Mouse (Mus musculus) CD4-positive, CD25-positive, alpha-beta regulatory T cell, adult 2 months (primary cell): Measurements from ENCODE around the gene Aicda.

Source experiments
- DNase-seq: peaks from one replicate; pipeline ENCODE4 v3.0.0-alpha.2; 2012; ENCODE audit warnings: low read depth, low spot score

Aicda gene

DNA sequence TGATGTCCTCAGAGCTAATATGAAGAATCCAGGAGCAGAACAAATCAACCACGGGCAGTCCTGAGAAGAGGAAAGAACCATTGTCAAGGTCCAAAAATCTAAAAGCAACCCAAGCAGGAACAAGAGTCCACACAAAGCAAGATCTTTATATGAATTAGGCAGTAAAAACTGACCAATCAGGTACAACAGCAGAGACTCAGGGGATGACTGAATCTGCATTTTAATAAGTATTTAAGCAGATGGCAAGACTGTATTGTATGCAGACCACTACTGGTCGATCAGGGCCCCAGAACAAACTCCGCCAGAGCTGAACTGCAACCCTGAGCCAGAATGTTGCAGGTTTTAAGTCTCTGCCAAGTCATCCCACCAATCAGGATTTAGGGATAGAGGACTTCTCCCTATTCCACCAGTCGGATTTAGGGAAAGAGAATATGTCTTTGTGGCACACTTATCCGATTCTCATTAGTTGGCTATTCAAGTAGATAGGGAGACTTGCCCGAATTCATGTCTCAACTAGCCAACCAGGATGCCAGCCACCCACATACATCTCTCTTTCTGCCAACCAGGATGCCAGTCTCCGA lies 46.6 kb downstream of the Aicda start:
- no peak for DNase-seq

DNA sequence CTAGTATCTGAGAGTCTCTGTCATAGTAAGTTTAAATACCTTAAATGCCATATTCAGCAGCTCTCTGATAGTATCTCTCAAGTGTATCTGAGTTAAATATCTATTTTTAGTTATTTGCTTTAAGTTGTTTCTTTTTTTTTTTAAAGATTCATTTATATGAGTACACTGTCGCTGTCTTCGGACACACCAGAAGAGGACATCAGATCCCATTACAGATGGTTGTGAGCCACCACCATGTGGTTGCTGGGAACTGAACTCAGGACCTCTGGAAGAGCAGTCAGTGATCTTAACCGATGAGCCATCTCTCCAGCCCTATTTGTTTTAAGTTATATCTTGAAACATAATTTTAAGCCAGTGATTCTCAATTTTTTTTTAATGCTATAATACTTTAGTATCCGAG lies 47.4 kb downstream of the Aicda start:
- no peak for DNase-seq

DNA sequence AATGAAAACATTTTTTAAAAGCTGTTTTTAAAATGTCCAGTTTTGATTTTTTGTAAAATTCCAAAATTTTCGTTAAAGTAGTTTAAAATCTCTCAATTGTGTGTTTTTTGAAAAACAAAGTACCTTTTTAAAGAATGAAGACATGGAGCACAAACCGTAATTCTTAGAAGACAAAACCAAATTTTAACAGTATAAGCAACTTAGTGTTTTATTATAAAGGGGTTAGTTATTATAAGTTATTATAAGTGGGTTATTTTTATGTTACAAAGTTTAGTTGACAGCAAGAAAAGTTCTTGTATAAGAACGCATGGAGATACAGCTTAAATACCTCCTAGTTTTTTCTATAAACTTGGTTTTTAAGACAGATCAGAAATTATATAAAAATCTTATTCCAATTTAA lies 48.0 kb downstream of the Aicda start:
- no peak for DNase-seq

DNA sequence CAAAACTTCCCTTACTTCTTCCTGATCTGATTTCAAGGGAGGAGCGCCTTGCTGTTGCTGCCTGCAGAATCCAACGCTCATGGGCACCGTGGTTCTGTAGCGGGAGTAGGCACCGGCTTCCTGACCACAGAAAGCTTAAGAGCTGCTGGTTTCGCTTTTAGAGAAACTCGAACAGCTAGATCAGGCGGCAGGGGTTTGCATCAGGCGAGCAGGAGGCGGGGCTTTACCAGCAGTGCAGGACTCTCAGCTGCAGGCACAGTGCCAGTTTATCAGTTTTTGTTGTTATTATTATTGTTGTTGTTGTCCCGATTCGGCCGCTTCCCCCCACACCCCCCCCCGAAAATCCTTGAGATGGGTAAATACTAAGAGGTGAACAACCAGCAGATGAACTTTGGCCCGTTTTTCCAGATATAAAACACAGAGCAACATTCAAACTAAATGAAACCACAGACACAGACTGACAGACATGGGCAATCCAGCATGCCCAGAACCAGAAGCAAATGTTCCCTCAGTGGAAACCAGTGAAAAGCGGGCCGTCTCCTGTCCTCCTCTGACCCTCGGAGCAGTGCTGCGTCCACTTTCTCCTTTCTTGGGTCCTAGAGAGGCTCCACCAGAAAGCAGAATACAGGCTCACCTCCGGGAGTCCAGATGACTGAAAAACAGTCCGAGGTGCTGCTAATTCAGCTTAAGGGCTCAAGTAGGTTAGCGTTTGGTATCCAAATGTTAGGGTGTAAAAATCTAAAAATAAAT lies 48.8 kb downstream of the Aicda start, which contains the start of gene Apobec1:
Gene Apobec1 (minus strand): TSS at position 203 of the 750 bp plus-strand sequence.
- peak; percentile 90 for DNase-seq

DNA sequence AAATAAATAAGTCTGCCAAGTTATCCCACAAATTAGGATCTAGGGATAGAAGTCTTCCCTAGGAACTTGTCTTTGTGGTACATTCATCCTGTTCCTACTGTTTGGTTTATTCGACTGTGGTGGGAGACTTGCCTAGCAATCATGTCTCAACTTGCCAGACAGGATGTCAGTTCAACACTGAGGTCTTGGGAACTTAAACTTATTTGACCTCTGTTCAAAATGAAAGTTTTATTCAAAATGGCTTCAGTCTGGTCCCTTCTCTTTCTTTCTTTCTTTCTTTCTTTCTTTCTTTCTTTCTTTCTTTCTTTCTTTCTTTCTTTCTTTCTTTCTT lies 49.4 kb downstream of the Aicda start:
- peak; percentile 49 for DNase-seq

DNA sequence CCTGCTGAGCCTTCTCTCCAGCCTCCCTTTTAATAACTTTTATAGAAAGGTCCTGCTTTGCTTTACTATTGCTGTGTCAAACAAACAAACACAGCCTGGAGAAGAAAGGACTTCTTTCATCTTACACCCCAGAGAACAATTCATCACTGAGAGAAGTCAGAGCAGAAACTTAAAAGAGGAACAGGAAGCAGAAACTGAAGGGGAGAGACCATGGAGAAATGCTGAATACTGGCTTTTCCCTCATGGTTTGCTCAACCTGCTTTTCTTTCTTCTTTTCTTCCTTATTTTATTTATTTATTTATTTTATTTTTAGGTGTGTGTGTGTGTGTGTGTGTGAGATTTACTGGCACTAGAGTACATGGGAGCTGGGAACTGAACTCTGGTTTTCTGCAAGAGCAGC lies 50.7 kb downstream of the Aicda start:
- no peak for DNase-seq

DNA sequence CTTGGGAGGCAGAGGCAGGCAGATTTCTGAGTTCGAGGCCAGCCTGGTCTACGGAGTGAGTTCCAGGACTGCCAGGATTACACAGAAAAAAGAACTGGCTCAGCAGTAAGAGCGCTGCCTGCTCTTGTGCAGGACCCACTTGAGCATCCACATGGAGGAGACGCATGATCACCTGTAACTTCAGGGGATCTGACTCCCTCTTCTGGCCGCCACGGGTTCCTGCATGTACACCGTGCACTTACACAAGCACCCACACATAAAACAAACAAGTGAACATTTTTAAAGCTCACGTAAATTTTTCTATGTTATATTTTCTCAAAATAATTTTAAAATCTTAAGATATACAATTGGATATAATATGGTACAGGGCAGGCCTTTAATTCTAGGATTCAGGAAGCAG lies 51.9 kb downstream of the Aicda start:
- peak; percentile 64 for DNase-seq

DNA sequence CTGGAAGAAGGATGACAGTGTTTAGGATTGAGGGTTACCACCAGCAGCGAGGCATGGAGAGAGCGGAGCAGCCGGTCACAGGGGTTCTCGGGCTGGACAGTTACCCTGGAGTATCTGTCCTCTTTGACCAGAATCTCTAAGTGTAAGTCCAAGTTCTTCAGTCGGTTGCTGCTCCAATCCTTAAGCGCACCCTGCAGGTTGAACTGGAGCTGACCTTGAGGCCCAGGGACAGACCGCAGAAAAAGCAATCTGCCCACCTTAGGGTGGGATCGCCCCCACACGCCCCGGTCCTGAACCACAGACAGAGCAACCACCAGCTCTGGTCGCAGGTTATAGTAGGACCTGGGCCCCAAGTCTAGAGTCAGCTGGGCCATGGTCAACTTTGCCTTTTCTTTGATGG lies 53.1 kb downstream of the Aicda start:
- no peak for DNase-seq

DNA sequence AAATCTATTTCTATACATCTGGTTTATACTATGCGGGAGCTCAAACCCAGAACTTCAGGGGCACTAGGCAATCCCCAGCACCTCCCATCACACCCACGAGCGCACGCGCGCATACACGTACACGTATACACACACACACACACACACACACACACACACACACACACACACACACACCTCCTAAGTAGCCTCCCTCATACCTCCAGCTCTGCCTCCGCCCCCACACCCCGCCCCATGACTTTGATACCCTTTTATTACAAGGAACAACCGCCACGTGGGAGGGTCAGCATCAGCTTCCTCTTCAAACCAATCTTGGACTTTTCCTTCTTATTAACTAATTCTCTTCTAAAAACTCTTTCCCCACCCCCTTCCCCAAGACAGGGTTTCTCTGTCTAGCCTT lies 54.1 kb downstream of the Aicda start:
- no peak for DNase-seq

DNA sequence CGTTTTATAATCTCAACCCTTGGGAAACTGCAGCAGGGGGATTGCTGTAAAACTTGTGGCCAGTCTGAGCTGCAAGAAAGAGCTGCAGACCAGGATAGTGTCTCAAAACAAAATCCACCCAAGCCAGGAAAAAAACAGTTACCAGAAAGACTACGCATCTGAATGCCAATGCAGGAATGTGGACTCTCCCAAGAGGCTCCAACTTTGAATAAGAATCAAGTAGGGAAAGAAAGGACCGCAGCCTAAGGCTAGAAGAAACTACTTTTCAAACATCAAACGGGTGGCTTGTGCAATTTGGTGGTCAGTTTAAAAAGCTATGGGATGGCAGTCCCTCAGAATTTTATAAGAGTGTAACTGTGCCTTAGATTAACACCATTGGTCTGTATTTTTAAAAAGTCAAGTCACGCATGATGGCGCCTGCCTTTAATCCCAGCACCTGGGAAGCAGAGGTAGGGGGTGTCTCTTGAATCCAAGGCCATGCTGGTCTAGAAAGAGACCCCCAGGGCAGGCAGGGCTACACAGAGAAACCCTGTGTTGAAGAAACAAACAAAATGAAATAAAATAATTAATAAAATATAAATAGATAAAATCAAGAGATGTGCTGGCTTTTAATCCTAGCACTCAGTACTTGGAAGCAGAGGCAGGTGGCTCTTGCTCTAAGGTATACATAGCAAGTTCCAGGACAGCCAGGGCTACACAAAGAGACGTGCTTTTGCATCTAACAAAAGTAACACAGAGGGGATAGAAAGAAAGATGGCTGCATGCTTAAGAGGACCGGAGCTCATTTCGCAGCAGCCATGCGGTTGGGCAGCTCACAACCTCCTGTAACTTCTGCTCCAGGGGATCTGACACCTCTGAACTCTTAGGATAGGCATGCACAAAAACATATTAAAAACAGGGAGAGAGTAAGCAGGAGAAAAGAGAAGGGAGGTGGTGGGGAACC lies 55.1 kb downstream of the Aicda start:
- no peak for DNase-seq

DNA sequence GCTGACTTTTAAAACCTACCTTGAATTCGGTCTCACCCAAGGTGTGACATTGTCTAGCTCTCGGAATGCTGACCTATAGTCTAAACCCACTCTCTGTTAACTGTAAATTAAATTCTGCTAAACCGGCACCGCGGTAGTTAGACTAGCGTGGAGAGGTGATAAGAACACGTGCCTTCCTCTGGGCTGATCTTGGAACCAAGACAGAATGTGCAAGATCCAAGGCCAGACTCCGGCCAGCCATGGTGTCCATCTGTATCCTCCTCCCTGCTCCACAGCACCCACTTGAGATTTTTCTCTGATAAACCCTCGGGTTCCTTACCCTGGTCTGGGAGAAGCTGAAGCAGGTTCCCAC lies 55.8 kb downstream of the Aicda start:
- DNase-seq, result no peak

DNA sequence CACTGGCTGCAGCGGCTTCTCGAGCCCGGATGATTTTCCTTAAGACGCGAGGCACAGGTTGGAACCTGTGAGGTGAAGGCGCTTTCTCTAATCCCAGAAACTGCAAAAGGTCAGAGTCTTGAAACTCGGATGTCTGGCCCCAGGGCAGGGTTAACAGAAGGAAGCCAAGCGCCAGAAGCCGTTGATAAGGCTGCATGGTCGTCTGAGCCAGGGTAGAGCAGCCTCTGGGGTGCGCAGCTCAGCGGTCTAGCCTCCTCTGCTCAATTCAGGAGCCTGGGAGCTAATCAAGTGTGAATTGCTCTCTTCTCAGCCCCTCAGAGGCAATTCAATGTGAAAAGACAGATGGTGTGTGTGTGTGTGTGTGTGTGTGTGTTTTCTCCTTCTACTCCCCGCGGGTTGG lies 56.2 kb downstream of the Aicda start, which contains the start of gene Gdf3:
Gene Gdf3 (minus strand): TSS at position 317 of the 400 bp plus-strand sequence.
- DNase-seq, result no peak

DNA sequence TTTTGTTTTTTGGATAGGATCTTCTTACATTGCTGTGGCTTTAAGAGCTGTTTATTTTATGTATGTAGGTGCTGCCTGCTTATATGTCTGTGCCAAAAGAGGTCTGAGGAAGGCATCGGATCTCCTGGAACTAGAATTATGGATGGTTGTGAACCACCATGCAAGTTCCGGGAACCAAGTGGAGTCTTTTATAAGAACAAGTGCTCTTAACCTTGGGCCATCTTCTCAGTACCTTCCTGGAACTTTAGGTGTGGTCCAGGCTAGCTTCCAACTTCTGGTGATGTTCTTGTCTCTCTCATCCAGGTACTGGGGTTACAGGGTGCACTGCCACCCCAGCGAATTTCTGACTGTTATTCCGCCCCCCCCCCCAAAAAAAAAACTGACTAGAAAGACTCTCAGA lies 58.8 kb downstream of the Aicda start:
- DNase-seq, result no peak
